Mouse (Mus musculus) heart, embryonic 10.5 days (tissue): ENCODE results near the gene Smim24. TPM values are rescaled to one million over a fixed set of nuclear protein-coding genes. Genes with fewer than 3 reads are reported as not detected.

Experiments used
- DNase-seq: peaks from one replicate; pipeline ENCODE4 v3.0.0-alpha.2; 2017; ENCODE audit warnings: low spot score
- H3K27ac ChIP-seq: fragments of 300-500 bp; sonication (generic); 2 replicates; pipeline ENCODE4 v1.5.1; 2016; ENCODE audit warnings: mild to moderate bottlenecking
- H3K27me3 ChIP-seq: fragments of 300-500 bp; sonication (generic); 2 replicates; pipeline ENCODE4 v1.6.1; 2016; ENCODE audit warnings: mild to moderate bottlenecking; ENCODE audit not compliant: poor library complexity, insufficient read depth, severe bottlenecking
- H3K36me3 ChIP-seq: fragments of 300-500 bp; sonication (generic); 2 replicates; pipeline ENCODE4 v1.6.1; 2016; ENCODE audit warnings: mild to moderate bottlenecking, moderate library complexity
- H3K4me1 ChIP-seq: fragments of 300-500 bp; sonication (generic); 2 replicates; pipeline ENCODE4 v1.6.1; 2016; ENCODE audit warnings: mild to moderate bottlenecking
- H3K4me3 ChIP-seq: fragments of 300-500 bp; sonication (generic); 2 replicates; pipeline ENCODE4 v1.5.1; 2016; ENCODE audit warnings: mild to moderate bottlenecking, moderate library complexity
- H3K9me3 ChIP-seq: fragments of 300-500 bp; sonication (generic); 2 replicates; pipeline ENCODE4 v1.6.1; 2016; ENCODE audit warnings: mild to moderate bottlenecking, moderate library complexity
- WGBS: fragments of 180-500 bp; shearing (Covaris S2); methylation state at CpG from one replicate; pipeline ENCODE4 v1.1.7; 2016; 5-methylcytosine and 5-hydroxymethylcytosine counted together
- polyA plus RNA-seq: library from polyadenylated mRNA; unstranded; fragments of >200 nt; fragmentation: Nextera tagmentation; extraction: Ambion mirVana; gene quantifications from 2 replicates; pipeline ENCODE4 v1.2.1, GENCODE M21; 2016

Gene Smim24
- polyA plus RNA-seq, 1 experiment from 2014 or later: 4.0 TPM

DNA sequence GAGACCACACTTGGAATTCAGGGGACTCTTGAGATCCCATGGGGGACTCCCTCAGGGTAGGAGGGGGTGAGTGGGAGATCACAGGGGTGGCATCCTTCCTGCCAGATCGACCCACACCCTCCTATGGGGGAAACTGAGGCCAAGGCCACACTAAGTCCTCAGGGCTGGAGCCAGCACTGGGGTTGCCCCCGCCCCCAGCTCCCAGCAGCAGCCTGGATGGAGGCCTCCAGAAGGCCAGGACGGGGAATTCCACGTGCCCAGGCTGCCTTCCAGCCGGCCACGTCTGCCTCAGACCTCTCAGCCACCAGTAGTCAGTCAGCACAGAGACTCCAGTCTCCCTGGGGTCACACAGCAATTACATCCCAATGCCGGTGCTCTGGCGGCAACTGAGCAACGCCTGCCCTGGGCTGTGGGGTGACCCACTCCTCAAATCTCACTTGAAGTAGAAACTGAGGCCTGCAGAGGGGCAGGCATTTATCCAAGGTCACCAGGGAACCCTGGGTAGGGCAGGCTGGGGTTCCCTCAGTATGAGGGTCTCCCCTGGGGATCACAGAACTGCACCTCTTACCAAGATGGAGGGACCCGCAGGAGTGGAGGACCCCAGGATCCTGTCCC, 32.5 kb downstream of the Smim24 start:
- Histone ChIP-seq H3K4me3 (peak overlapping the region; percentile 65), H3K27me3 (peaks cover 86% of the 10 kb centered on the region), H3K27ac (peak overlapping the region; percentile 73), H3K36me3 (peaks cover 1% of the 10 kb centered on the region; the same call in 1 of the 2 replicates), H3K9me3 (no peaks in the 10 kb centered on the region), H3K4me1 (peaks cover 44% of the 10 kb centered on the region)
- WGBS: 29% methylated on average over 10 of the region's 10 CpGs
- peak; percentile 74 for DNase-seq

DNA sequence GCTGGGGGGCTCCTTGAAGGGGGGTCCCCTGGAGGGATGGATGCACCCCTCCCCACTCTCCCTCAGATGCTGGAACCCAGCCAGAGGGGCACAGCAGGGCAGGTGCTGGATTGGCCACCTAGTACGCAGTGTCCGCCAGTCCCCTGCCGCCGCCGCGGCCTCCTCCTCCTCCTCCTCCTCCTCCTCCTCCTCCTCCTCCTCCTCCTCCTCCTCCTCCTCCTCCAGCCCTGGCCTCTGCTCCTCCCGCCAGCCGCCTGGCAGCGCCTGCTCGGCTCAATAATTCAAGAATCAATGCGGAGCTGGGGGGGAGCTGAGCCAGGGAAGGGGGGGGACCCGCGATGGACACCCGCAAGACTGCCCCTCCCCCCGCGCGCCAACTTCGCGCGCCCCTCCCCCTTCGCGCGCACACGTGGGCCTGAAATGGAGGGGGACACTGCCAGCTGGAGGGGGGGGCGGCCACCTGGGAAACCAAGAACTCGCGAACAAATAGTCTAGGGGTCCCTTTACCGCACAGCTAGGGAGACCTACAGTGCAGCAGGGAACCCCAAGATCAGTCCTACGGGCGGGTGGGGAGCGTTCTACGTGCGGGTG, 33.3 kb downstream of the Smim24 start:
- Histone ChIP-seq H3K36me3 (no peaks in the 10 kb centered on the region), H3K4me1 (peaks cover 50% of the 10 kb centered on the region), H3K27ac (peak overlapping the region; percentile 81), H3K4me3 (peak overlapping the region; percentile 65), H3K27me3 (peaks cover 85% of the 10 kb centered on the region), H3K9me3 (no peaks in the 10 kb centered on the region)
- peak; percentile 73 for DNase-seq
- 2% methylated on average over 21 of the region's 33 CpGs for WGBS

DNA sequence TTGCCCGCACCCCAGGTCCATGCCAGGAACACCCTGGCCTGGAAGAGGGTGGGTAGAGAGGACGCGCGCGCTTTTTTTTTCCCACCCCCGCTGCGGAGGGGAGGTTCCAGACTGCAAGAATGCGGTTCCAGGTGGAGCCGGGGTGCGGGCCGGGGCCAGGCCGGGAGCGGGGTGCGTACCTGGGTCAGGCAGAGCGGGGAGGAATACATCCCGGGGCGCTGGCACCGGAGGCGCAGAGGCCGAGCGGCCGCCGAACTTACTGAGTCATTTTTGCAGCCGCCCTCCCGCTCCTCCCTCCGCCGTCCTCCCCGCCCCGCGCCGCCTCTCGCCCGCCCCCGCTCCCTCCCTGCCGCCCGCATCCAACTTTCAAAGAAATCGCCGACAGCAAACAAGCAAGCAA, 34.0 kb downstream of the Smim24 start:
- no peaks in the 10 kb centered on the region for H3K36me3 ChIP-seq
- peak overlapping the region; percentile 81 for H3K27ac ChIP-seq
- H3K27me3 ChIP-seq: peaks cover 84% of the 10 kb centered on the region
- H3K9me3 ChIP-seq: no peaks in the 10 kb centered on the region
- peak overlapping the region; percentile 65 for H3K4me3 ChIP-seq
- WGBS: 1% methylated on average over 38 of the region's 38 CpGs
- H3K4me1 ChIP-seq: peaks cover 56% of the 10 kb centered on the region
- DNase-seq: peak; percentile 69

DNA sequence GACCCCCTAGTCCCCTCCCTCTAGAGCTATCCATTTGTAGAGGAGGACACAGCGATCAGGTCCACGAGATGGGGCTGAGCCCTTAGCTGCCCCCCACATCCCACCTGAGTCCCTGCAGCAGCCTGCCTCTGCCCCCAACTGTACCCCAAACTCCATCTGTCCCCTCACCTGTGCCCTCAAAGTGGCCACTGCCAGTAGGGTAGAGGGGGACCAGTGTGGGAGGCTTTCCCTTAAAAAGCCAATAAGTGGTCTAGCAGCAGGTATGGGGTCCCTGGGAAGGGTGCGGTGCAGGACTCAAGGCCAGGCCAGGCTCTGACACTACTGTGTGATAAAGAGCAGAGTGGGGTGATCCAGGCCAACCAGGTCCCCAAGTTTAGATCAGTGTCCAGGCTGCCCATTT, 34.5 kb downstream of the Smim24 start:
- Histone ChIP-seq H3K27me3 (peaks cover 83% of the 10 kb centered on the region), H3K9me3 (no peaks in the 10 kb centered on the region), H3K4me3 (peak overlapping the region; percentile 65), H3K36me3 (no peaks in the 10 kb centered on the region), H3K4me1 (peaks cover 56% of the 10 kb centered on the region), H3K27ac (peak overlapping the region; percentile 81)
- DNase-seq: peak; percentile 72
- 24% methylated on average over 3 of the region's 3 CpGs for WGBS

DNA sequence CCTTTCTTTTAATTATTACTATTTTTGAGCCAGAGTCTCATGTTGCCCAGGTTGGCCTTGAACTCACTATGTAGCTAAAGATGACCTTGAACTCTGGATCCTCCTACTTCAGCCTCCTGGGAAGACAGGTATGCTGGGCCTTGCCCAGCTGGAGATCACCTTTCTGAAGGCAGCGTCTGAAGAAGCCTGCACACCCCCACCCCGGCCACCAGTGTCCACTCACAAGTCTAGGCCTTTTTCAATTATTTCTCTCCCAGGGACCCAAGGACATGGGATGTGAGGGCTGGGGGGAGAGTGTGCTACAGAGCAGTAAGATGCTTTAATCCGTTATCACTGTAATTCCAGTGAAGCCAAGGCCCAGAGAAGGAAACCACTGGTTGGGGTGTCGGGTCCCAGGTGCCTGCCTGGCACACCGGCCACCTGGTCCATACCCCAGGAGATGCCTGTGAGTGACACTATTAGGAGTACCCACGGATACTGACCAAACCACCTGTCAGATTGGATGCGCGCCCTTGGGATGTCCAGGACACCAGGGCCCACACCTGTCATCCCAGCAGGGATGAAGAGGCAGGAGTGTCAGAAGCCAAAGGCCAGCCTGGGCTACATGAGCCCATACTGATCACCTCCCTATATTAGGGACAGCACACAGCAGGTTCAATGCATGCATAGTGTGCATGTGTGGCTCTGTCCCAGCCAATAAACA, 35.1 kb downstream of the Smim24 start:
- H3K27me3 ChIP-seq: peaks cover 81% of the 10 kb centered on the region
- peaks cover 62% of the 10 kb centered on the region for H3K4me1 ChIP-seq
- peak; percentile 69 for DNase-seq

DNA sequence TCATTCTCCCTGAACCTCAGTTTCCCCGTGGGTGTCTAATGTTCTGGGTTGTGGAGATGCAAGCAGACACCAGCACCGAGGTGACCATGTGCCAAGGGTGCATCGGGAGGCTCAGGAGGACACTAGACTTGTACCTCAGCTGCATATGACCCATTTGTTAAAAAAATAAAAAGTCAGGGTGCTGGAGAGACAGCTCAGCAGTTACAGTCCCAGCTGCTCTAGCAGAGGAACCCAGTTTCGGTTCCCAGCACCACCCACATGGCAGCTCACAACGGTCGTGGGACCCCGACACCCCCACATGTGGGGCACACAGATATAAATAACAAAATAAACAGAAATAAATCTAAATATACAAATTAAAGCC, 35.6 kb downstream of the Smim24 start:
- peaks cover 78% of the 10 kb centered on the region for H3K27me3 ChIP-seq
- H3K9me3 ChIP-seq: no peaks in the 10 kb centered on the region
- no peak overlapping the region for H3K27ac ChIP-seq
- no peaks in the 10 kb centered on the region for H3K36me3 ChIP-seq
- 88% methylated on average over 7 of the region's 7 CpGs for WGBS
- no peak overlapping the region for H3K4me3 ChIP-seq
- DNase-seq: no peak
- peaks cover 68% of the 10 kb centered on the region for H3K4me1 ChIP-seq

More for the DNA sequence above, 35.1 kb downstream of the Smim24 start:
- Histone ChIP-seq H3K9me3 (no peaks in the 10 kb centered on the region), H3K4me3 (no peak overlapping the region), H3K27ac (no peak overlapping the region), H3K36me3 (no peaks in the 10 kb centered on the region)
- 71% methylated on average over 8 of the region's 8 CpGs for WGBS

DNA sequence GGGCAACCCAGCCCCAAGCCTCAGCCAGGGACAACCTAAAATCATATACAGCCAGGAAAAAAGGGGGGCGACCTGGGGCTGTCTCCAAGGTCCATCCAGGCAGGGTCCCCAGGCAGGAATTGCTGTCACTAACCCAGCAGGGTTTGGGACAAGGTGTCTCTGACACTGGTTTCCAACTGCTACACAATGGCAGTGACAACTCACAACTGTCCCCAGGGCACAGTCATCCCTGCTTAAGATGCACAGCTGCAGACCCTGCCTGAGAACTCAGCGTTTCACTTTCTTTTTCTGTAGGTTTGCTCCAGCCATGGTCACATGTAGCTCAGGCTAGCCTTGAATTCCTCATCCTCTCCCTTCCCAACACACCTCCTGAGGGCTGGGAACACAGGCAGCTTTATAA, 36.2 kb downstream of the Smim24 start:
- 20% methylated on average over 2 of the region's 2 CpGs for WGBS
- Histone ChIP-seq H3K4me1 (peaks cover 72% of the 10 kb centered on the region), H3K27ac (peak overlapping the region; percentile 96; the same call in 1 of the 2 replicates), H3K4me3 (peak overlapping the region; percentile 86), H3K27me3 (peaks cover 78% of the 10 kb centered on the region), H3K9me3 (no peaks in the 10 kb centered on the region), H3K36me3 (no peaks in the 10 kb centered on the region)
- peak; percentile 72 for DNase-seq

DNA sequence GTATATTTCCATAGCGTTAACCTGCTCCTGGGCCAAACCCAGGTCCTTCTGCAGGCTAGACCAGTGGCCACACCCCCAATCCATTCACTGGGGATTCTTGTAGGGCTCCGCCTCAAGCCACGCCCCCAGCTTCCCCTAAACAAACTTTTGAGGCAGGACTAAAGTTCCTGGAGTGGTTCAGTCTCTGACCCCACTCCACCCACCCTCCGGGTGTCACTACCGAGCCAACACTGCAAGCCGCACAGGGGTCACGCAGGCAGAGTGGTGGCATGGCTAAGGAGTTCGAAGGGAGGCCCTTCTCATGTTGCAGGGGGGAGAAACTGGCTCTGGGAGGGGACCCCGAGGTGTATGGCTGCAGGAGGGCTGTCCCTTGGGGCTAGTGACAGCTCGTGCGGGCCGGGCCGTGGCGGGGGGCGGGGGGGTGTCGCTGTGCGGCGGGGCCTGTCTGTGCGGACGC, 36.8 kb downstream of the Smim24 start:
- peak overlapping the region; percentile 96 for H3K27ac ChIP-seq
- 1% methylated on average over 20 of the region's 20 CpGs for WGBS
- H3K27me3 ChIP-seq: peaks cover 73% of the 10 kb centered on the region
- no peaks in the 10 kb centered on the region for H3K9me3 ChIP-seq
- H3K4me3 ChIP-seq: peak overlapping the region; percentile 86
- H3K36me3 ChIP-seq: no peaks in the 10 kb centered on the region
- peaks cover 67% of the 10 kb centered on the region for H3K4me1 ChIP-seq
- DNase-seq: peak; percentile 92

DNA sequence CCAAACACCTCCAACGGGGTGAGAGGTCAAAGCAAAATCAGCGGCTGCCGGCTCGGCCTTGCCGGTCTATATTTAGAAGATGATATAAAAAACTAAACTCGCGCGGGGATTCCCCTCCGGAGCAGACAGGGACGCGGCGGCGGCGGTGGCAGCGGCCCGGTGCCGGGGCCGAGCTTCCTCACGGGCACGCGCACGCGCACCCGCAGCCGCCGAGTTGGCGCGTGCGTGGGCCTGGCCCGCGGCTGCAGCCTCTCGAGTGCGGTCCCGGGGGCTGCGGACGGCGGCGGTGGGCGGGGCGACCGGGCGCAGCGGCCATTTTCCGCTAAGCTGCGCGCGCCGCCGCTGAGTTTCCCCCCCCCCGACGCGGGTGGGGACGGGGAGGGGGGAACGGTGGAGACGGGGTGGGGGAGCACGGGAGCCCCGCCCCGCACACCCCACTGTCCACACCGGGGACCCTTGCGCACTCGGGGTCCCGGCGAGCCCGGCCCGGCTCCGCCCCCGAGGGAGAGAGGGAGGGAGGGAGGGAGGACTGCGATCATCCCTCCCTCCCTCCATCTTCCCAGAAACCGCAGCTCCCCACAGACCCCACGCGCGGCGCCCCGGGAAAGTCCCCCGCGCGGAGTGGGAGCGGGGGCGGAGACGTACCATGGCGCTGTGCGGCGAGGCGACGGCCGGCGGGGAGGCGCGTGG, 37.4 kb downstream of the Smim24 start:
- H3K36me3 ChIP-seq: no peaks in the 10 kb centered on the region
- H3K9me3 ChIP-seq: no peaks in the 10 kb centered on the region
- under 1% methylated on average over 61 of the region's 89 CpGs for WGBS
- H3K27me3 ChIP-seq: peaks cover 70% of the 10 kb centered on the region
- DNase-seq: peak; percentile 87
- peaks cover 62% of the 10 kb centered on the region for H3K4me1 ChIP-seq
- H3K4me3 ChIP-seq: peak overlapping the region; percentile 86
- H3K27ac ChIP-seq: peak overlapping the region; percentile 96

DNA sequence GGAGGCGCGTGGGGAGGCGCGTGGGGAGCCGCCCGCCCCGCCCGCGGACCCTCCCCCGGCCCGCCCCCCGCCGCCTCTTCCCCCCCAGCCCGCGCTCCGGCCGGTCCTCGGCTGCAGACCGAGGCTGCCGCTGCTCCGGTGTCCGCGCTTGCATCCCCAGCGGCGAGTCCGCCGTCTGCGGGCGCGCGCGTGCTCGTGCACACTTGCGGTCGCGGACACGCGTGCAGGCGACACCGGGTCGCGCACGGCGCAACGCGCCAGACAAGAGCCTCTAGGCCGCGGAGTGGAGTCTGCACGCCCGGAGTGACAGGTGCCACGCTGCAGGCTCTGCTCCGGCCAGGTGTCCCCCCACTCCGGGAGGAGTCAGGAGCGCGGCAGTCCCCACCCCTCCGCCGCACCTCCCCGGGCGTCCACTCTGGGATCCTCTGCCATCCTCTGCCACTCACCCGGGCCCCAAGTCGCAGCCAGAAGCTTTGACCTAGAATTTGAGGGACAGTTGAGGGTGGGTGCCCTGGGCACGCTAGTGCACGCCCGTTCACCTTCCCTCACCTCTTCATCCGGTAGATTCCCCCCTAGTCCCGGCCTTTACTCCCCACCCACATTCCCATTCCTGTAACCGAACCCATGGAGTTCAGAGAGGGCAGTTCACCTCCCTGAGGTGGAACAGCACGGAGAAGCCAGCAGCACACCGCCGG, 38.1 kb downstream of the Smim24 start:
- H3K27ac ChIP-seq: peak overlapping the region; percentile 96
- H3K4me3 ChIP-seq: peak overlapping the region; percentile 86
- 1% methylated on average over 64 of the region's 70 CpGs for WGBS
- no peaks in the 10 kb centered on the region for H3K9me3 ChIP-seq
- no peaks in the 10 kb centered on the region for H3K36me3 ChIP-seq
- DNase-seq: peak; percentile 78
- H3K4me1 ChIP-seq: peaks cover 58% of the 10 kb centered on the region
- peaks cover 66% of the 10 kb centered on the region for H3K27me3 ChIP-seq

DNA sequence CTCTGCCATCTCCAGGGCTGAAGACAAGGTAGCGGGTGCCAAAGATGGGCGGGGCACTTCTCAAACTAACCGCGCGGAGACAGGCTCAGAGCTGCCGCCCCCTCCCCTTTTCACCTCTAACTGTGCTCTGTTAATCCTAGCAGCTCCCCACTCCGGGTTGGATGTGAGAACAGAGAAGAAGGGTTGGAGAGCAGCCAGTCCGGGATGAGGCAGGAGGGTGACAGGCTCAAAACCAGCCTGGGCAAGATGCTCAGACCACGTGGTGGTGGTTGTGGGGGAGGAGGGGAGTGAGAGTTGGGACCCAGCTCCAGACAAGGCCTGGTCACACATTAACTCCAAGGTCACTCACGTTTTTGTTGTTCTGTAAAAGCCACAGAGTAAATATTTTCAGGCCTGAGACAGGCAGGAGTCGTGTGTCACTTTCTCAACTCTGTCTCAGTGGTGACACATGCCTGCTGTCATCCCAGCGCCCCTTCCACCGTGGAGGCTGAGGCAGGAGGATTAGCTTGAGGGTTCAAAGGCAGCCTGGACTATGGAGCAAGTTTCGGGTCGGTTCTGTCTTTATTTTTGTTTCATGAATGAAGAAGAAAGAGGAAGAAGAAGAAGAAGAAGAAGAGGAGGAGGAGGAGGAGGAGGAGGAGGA, 38.8 kb downstream of the Smim24 start:
- DNase-seq: peak; percentile 76
- H3K27ac ChIP-seq: peak overlapping the region; percentile 96
- no peaks in the 10 kb centered on the region for H3K36me3 ChIP-seq
- H3K4me1 ChIP-seq: peaks cover 51% of the 10 kb centered on the region
- WGBS: 16% methylated on average over 15 of the region's 15 CpGs
- H3K4me3 ChIP-seq: peak overlapping the region; percentile 86
- H3K27me3 ChIP-seq: peaks cover 65% of the 10 kb centered on the region
- no peaks in the 10 kb centered on the region for H3K9me3 ChIP-seq
